Mouse (Mus musculus) forebrain, embryonic 14.5 days (tissue): ENCODE measurements at regions not wholly inside any gene's neighbourhood (a gene's known extent, or its start where the extent isn't known, plus 50 kb on each side); places are given as distances from the start of the nearest gene placed in this dataset. TPM values are rescaled to one million over a fixed set of nuclear protein-coding genes. Genes with fewer than 3 reads are reported as not detected.

ENCODE experiments used
- microRNA-seq: library from miRNA; unstranded; fragments of <30 nt; microRNA quantifications from one replicate; pipeline ENCODE4, GENCODE M21; 2016

Small RNA genes lying in the stretch of these regions (microRNA-seq; reads per million reads assigned to microRNA genes)
- not detected for gene Gm25025
